Mouse (Mus musculus) megakaryocyte, embryonic 14.5 days (primary cell): Measurements from ENCODE around the gene Nacc2. TPM values are rescaled to one million over a fixed set of nuclear protein-coding genes. Genes with fewer than 3 reads are reported as not detected.

ENCODE experiments used
- H3K27me3 ChIP-seq: replicated peaks from 2 replicates; pipeline ENCODE3; 2012; ENCODE audit warnings: inconsistent platforms
- H3K36me3 ChIP-seq: replicated peaks from 2 replicates; pipeline ENCODE3; 2012; ENCODE audit warnings: low read length, inconsistent platforms, mixed read lengths
- H3K4me1 ChIP-seq: 2 replicates; pipeline ENCODE4 v1.6.1; 2012; ENCODE audit warnings: inconsistent platforms
- H3K4me3 ChIP-seq: replicated peaks from 2 replicates; pipeline ENCODE3; 2012; ENCODE audit warnings: moderate library complexity, mild to moderate bottlenecking, inconsistent platforms
- H3K9me3 ChIP-seq: 2 replicates; pipeline ENCODE4 v1.6.1; 2012; ENCODE audit warnings: inconsistent platforms
- FLI1 ChIP-seq: IDR thresholded peaks from 2 replicates; pipeline ENCODE4 v1.6.1; 2012; ENCODE audit warnings: low read length, inconsistent platforms, mixed read lengths
- GATA1 ChIP-seq: IDR thresholded peaks from 3 replicates; pipeline ENCODE4 v1.6.1; 2012; ENCODE audit warnings: mixed read lengths, low read length, inconsistent platforms, borderline replicate concordance
- polyA plus RNA-seq: library from polyadenylated mRNA; stranded (reverse); fragments of >175 nt; gene quantifications from 2 replicates; pipeline ENCODE4 v1.2.3, GENCODE M21; 2012; ENCODE audit warnings: low replicate concordance; ENCODE audit not compliant: insufficient read depth

Gene Nacc2
- polyA plus RNA-seq, 1 experiment = 63.1 TPM

GRCm38 (mm10) chr2:26107011-26107410 is 16.0 kb downstream of the Nacc2 start:
- H3K4me3 ChIP-seq = peak overlapping the region; percentile 53
- no peaks in the 10 kb centered on the region for H3K9me3 ChIP-seq
- TF ChIP-seq FLI1 (no peak), GATA1 (no peak)
- H3K4me1 ChIP-seq = peaks cover 84% of the 10 kb centered on the region
- H3K36me3 ChIP-seq = peaks cover 35% of the 10 kb centered on the region
- peaks cover 38% of the 10 kb centered on the region for H3K27me3 ChIP-seq

- Histone ChIP-seq H3K4me1 (peaks cover 80% of the 10 kb centered on the region), H3K4me3 (no peak overlapping the region), H3K9me3 (no peaks in the 10 kb centered on the region), H3K27me3 (peaks cover 32% of the 10 kb centered on the region), H3K36me3 (peaks cover 36% of the 10 kb centered on the region)
- TF ChIP-seq FLI1 = no peak
- no peak for TF ChIP-seq GATA1
These were observed 16.8 kb downstream of the Nacc2 start for GRCm38 (mm10) chr2:26106233-26106632.

GRCm38 (mm10) chr2:26100296-26100695 is 22.7 kb downstream of the Nacc2 start:
- Histone ChIP-seq H3K27me3 (peaks cover 2% of the 10 kb centered on the region), H3K9me3 (no peaks in the 10 kb centered on the region), H3K4me3 (peak overlapping the region; percentile 65), H3K4me1 (peaks cover 86% of the 10 kb centered on the region), H3K36me3 (peaks cover 45% of the 10 kb centered on the region)
- TF ChIP-seq GATA1 (no peak), FLI1 (no peak)

GRCm38 (mm10) chr2:26099851-26100250 is 23.2 kb downstream of the Nacc2 start:
- TF ChIP-seq GATA1 = no peak
- no peak for TF ChIP-seq FLI1
- Histone ChIP-seq H3K9me3 (no peaks in the 10 kb centered on the region), H3K36me3 (peaks cover 48% of the 10 kb centered on the region)

GRCm38 (mm10) chr2:26099260-26099659 is 23.8 kb downstream of the Nacc2 start:
- Histone ChIP-seq H3K9me3 (no peaks in the 10 kb centered on the region), H3K27me3 (peaks cover 5% of the 10 kb centered on the region), H3K4me3 (no peak overlapping the region), H3K36me3 (peaks cover 54% of the 10 kb centered on the region), H3K4me1 (peaks cover 87% of the 10 kb centered on the region)
- no peak for TF ChIP-seq GATA1
- TF ChIP-seq FLI1 = no peak

More at GRCm38 (mm10) chr2:26099851-26100250, 23.2 kb downstream of the Nacc2 start:
- peaks cover 87% of the 10 kb centered on the region for H3K4me1 ChIP-seq
- H3K27me3 ChIP-seq = peaks cover 4% of the 10 kb centered on the region
- H3K4me3 ChIP-seq = peak overlapping the region; percentile 51

- Histone ChIP-seq H3K4me3 (no peak overlapping the region), H3K9me3 (no peaks in the 10 kb centered on the region), H3K27me3 (peaks cover 22% of the 10 kb centered on the region), H3K4me1 (peaks cover 99% of the 10 kb centered on the region), H3K36me3 (peaks cover 74% of the 10 kb centered on the region)
- TF ChIP-seq GATA1 (no peak), FLI1 (no peak)
These were observed 29.1 kb downstream of the Nacc2 start for GRCm38 (mm10) chr2:26093897-26094296.

- H3K4me3 ChIP-seq = peak overlapping the region; percentile 93
- peaks cover 99% of the 10 kb centered on the region for H3K4me1 ChIP-seq
- peaks cover 79% of the 10 kb centered on the region for H3K36me3 ChIP-seq
- H3K27me3 ChIP-seq = peaks cover 20% of the 10 kb centered on the region
- TF ChIP-seq GATA1 (no peak), FLI1 (no peak)
- H3K9me3 ChIP-seq = no peaks in the 10 kb centered on the region
These were observed 31.1 kb downstream of the Nacc2 start for GRCm38 (mm10) chr2:26091771-26092393.

GRCm38 (mm10) chr2:26090876-26091770 is 31.9 kb downstream of the Nacc2 start:
- Histone ChIP-seq H3K9me3 (no peaks in the 10 kb centered on the region), H3K27me3 (peaks cover 20% of the 10 kb centered on the region), H3K4me3 (peak overlapping the region; percentile 93), H3K4me1 (peaks cover 99% of the 10 kb centered on the region), H3K36me3 (peaks cover 84% of the 10 kb centered on the region)
- TF ChIP-seq FLI1 (no peak), GATA1 (no peak)

- Histone ChIP-seq H3K36me3 (peaks cover 79% of the 10 kb centered on the region), H3K27me3 (peaks cover 15% of the 10 kb centered on the region), H3K4me3 (peak overlapping the region; percentile 93), H3K4me1 (peaks cover 96% of the 10 kb centered on the region), H3K9me3 (no peaks in the 10 kb centered on the region)
- TF ChIP-seq GATA1 = 0 out of 3 replicates have a peak, but pooled peaks have one; percentile 27
- no peak for TF ChIP-seq FLI1
These were observed 34.0 kb downstream of the Nacc2 start for GRCm38 (mm10) chr2:26089005-26089404.

GRCm38 (mm10) chr2:26086926-26087600 is 36.0 kb downstream of the Nacc2 start:
- Histone ChIP-seq H3K27me3 (no peaks in the 10 kb centered on the region), H3K36me3 (peaks cover 80% of the 10 kb centered on the region), H3K9me3 (no peaks in the 10 kb centered on the region), H3K4me3 (peak overlapping the region; percentile 84), H3K4me1 (peaks cover 96% of the 10 kb centered on the region)
- TF ChIP-seq FLI1 (no peak), GATA1 (no peak)
